Mouse (Mus musculus): ENCODE measurements at regions not wholly inside any gene's neighbourhood (a gene's known extent, or its start where the extent isn't known, plus 50 kb on each side); places are given as distances from the start of the nearest gene placed in this dataset.

- no peak overlapping the region for H3K9ac ChIP-seq (ENCODE audit: control insufficient read depth, low read depth, low read length, poor library complexity, severe bottlenecking)
- no peaks in the 10 kb centered on the region for H3K79me2 ChIP-seq (ENCODE audit: control insufficient read depth, insufficient read depth, low read length, poor library complexity)
- no peak overlapping the region for H3K27ac ChIP-seq (ENCODE audit: control insufficient read depth, low read depth, low read length)
- no peaks in the 10 kb centered on the region for H3K36me3 ChIP-seq (ENCODE audit: control insufficient read depth in 1 of 2, insufficient read depth in 2 of 2, low read length in 2 of 2)
- TF ChIP-seq ZMIZ1 (IDR thresholded peaks at IDR 0.05; ENCODE audit: low read depth, low read length) (no peak), POLR2A (IDR thresholded peaks at IDR 0.05; ENCODE audit: control insufficient read depth in 1 of 2, insufficient read depth in 1 of 2, low read depth in 1 of 2, low read length in 2 of 2, poor library complexity in 1 of 2) (no peak), USF2 (IDR thresholded peaks at IDR 0.05; ENCODE audit: borderline replicate concordance in 1 of 2, insufficient read depth in 1 of 2, low read depth in 1 of 2, low read length in 2 of 2) (no peak), GATA1 (IDR thresholded peaks at IDR 0.05; ENCODE audit: low read depth, low read length) (no peak), GABPA (IDR thresholded peaks at IDR 0.05; ENCODE audit: low read depth, low read length) (no peak), SMC3 (IDR thresholded peaks at IDR 0.05; ENCODE audit: low read depth, low read length) (no peak), MAFK (IDR thresholded peaks at IDR 0.05; ENCODE audit: borderline replicate concordance, low read depth, low read length) (no peak), MXI1 (IDR thresholded peaks at IDR 0.05; ENCODE audit: low read depth, low read length) (no peak)
- no peaks in the 10 kb centered on the region for H3K4me1 ChIP-seq (ENCODE audit: control insufficient read depth in 1 of 2, insufficient read depth in 2 of 2, low read length in 2 of 2)
- no peak overlapping the region for H3K4me3 ChIP-seq (ENCODE audit: control insufficient read depth in 1 of 2, insufficient read depth in 1 of 2, low read depth in 2 of 2, low read length in 2 of 2)
- DNase-seq (ENCODE audit: low read depth, low spot score): no peak
- H3K27me3 ChIP-seq (ENCODE audit: control insufficient read depth in 1 of 2, insufficient read depth in 2 of 2, low read length in 2 of 2): no peaks in the 10 kb centered on the region; a peak in 3 of 4 replicates
- H3K9me3 ChIP-seq (replicated peaks; ENCODE audit: insufficient read depth, low read length): no peaks in the 10 kb centered on the region
Observed at GRCm38 (mm10) chr4:46291620-46292254, 51.7 kb upstream of the Foxe1 start.

Data from MEL (cell line).